10 mouse cellular contexts compared by ENCODE assay signal in the genomic region with DNA sequence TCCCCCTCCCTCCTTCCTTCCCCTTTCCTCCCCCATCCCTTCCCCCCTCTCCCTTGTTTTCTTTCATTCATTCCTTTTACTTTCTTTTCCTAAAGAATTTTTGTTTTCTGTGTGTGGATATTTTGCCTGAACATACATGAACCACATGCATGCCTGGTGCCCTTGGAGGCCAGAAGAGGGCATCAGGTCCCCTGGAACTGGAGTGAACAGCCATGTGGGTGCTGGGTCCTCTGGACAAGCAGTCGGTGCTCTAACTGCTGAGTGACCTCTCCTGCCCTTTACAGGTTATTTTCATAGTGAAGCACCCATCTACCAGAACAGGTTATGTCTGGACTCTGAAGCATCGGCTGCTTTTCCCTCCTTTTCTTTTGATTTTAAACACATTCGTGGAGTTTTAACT. TPM values are rescaled to one million over a fixed set of nuclear protein-coding genes. Genes with fewer than 3 reads are reported as not detected.
DNase-seq lines count a peak whose midpoint lies in the region; ATAC-seq and TF ChIP-seq lines count a peak whose summit lies in the region.
"Had no signal": no experiment of that assay in that cellular context is flagged by ENCODE, and none has a peak within 500 bp of the region (broad histone marks: within the 10 kb centered on the region; RNA-seq: fewer than 3 reads in every experiment).

No protein-coding gene starts in this region.

- no peaks in the 10 kb centered on the region for H3K27me3 ChIP-seq in heart, postnatal 0 days (ENCODE audit: control insufficient read depth, insufficient read depth, low read length)
- H3K27me3 ChIP-seq in hindbrain, embryonic 14.5 days (ENCODE audit: control insufficient read depth, insufficient read depth, low read length), result no peaks in the 10 kb centered on the region
- H3K27me3 ChIP-seq: kidney, embryonic 15.5 days; liver, embryonic 13.5 days had no signal

- peak; percentile 50 for TF ChIP-seq CTCF in heart, postnatal 0 days (IDR thresholded peaks at IDR 0.05; ENCODE audit: low read depth)
- peak; percentile 18; the same call in 1 of the 2 replicates for TF ChIP-seq CTCF in brain, embryonic 14.5 days (IDR thresholded peaks at IDR 0.05; ENCODE audit: borderline replicate concordance, extremely low read depth, insufficient read depth, insufficient read length)

- no peak for TF ChIP-seq POLR2A in brain, embryonic 14.5 days (IDR thresholded peaks at IDR 0.05; ENCODE audit: borderline replicate concordance, extremely low read depth, insufficient read depth, insufficient read length, poor library complexity, severe bottlenecking)

- WGBS in heart, postnatal 0 days, result 43% methylated on average over 3 of the region's 3 CpGs
- WGBS in hindbrain, embryonic 14.5 days, result 45% methylated on average over 3 of the region's 3 CpGs

- no peaks in the 10 kb centered on the region for H3K4me1 ChIP-seq in heart, postnatal 0 days (ENCODE audit: control insufficient read depth, insufficient read depth)
- H3K4me1 ChIP-seq in hindbrain, embryonic 14.5 days (replicated peaks; ENCODE audit: control insufficient read depth, insufficient read depth, low read length), result no peaks in the 10 kb centered on the region

- ATAC-seq in heart, postnatal 0 days (ENCODE audit: insufficient read depth, low read depth), result peak; percentile 75; the same call in 1 of the 2 replicates
- ATAC-seq in frontal cortex, adult (ENCODE audit: low TSS enrichment), result no peak
- no peak for ATAC-seq in hindbrain, embryonic 14.5 days (ENCODE audit: low FRiP score)

- no peak overlapping the region for H3K4me3 ChIP-seq in heart, postnatal 0 days (ENCODE audit: low read depth, low read length)
- no peak overlapping the region for H3K4me3 ChIP-seq in hindbrain, embryonic 14.5 days (replicated peaks; ENCODE audit: low read length)
- H3K4me3 ChIP-seq: kidney, embryonic 15.5 days; liver, embryonic 13.5 days had no signal

- H3K4me2 ChIP-seq in heart, postnatal 0 days (ENCODE audit: low read depth, low read length), result no peak overlapping the region
- no peak overlapping the region for H3K4me2 ChIP-seq in hindbrain, embryonic 14.5 days (replicated peaks)
- H3K4me2 ChIP-seq: kidney, embryonic 15.5 days; liver, embryonic 13.5 days had no signal

- H3K27ac ChIP-seq in heart, postnatal 0 days (ENCODE audit: low read depth), result no peak overlapping the region; the same call in 1 of the 2 replicates
- H3K27ac ChIP-seq in hindbrain, embryonic 14.5 days, result no peak overlapping the region
- H3K27ac ChIP-seq: kidney, embryonic 15.5 days; liver, embryonic 13.5 days had no signal

- no peaks in the 10 kb centered on the region for H3K9me3 ChIP-seq in heart, postnatal 0 days (replicated peaks; ENCODE audit: control insufficient read depth, low read length)
- no peaks in the 10 kb centered on the region for H3K9me3 ChIP-seq in hindbrain, embryonic 14.5 days (ENCODE audit: control insufficient read depth, low read length)
- H3K9me3 ChIP-seq: kidney, embryonic 15.5 days; liver, embryonic 13.5 days had no signal

- H3K36me3 ChIP-seq in heart, postnatal 0 days (replicated peaks; ENCODE audit: control insufficient read depth, insufficient read depth, low read length), result no peaks in the 10 kb centered on the region
- no peaks in the 10 kb centered on the region for H3K36me3 ChIP-seq in hindbrain, embryonic 14.5 days (replicated peaks; ENCODE audit: control insufficient read depth, insufficient read depth)
- H3K36me3 ChIP-seq: kidney, embryonic 15.5 days; liver, embryonic 13.5 days had no signal

- H3K9ac ChIP-seq in heart, postnatal 0 days (replicated peaks; ENCODE audit: low read depth, low read length), result no peak overlapping the region
- H3K9ac ChIP-seq in hindbrain, embryonic 14.5 days, result no peak overlapping the region
- H3K9ac ChIP-seq: kidney, embryonic 15.5 days; liver, embryonic 13.5 days had no signal

- no peak for TF ChIP-seq EP300 in heart, postnatal 0 days (IDR thresholded peaks at IDR 0.05; ENCODE audit: low read depth)

- DNase-seq in heart, postnatal 0 days (ENCODE audit: low spot score), result peak; percentile 35
- DNase-seq in heart, adult 8-10 months (ENCODE audit: low spot score), result no peak
- peak; percentile 15 to 21 for DNase-seq in B cell, adult 2 months
- no peak for DNase-seq in brain, embryonic 14.5 days (ENCODE audit: low read depth)
- DNase-seq in naive thymus-derived CD4-positive, alpha-beta T cell, adult 2 months (ENCODE audit: low read depth), result peak; percentile 63
- DNase-seq in spleen, adult 12 weeks (ENCODE audit: low spot score), result no peak
- DNase-seq in hindbrain, embryonic 14.5 days (ENCODE audit: low spot score), result no peak
- DNase-seq: liver, embryonic 13.5 days had no signal

RNA-seq across cellular contexts. Expression of a gene that starts 34.1 kb away (rescaled TPM):
- 68.0 and 77.5 TPM in 2 replicates for total RNA-seq in heart, postnatal 0 days (2014; rRNA removed; ENCODE audit: low replicate concordance)
- 48.8 and 53.3 TPM in 2 replicates for polyA plus RNA-seq in heart, postnatal 0 days (2015; fragmentation: Nextera tagmentation; extraction: Ambion mirVana)
- total RNA-seq in heart, adult 8-10 months (2022), result 10 to 100 TPM; 53.3 to 55.1 (median 54.5) TPM
- 107 and 115 TPM in 2 replicates for polyA plus RNA-seq in brain, embryonic 14.5 days (2012; rRNA removed)
- polyA plus RNA-seq in hindbrain, embryonic 14.5 days (2014; fragmentation: Nextera tagmentation; extraction: Ambion mirVana), result 165 and 180 TPM in 2 replicates

Comparison
In these comparisons a context has a peak if more than half of its experiments do, and no peak if none do; other contexts are left out.
1. DNase-seq: peak in heart, postnatal 0 days (single experiment), B cell, adult 2 months (2 of 2) and naive thymus-derived CD4-positive, alpha-beta T cell, adult 2 months (single experiment); none in heart, adult 8-10 months (single experiment), brain, embryonic 14.5 days (single experiment), spleen, adult 12 weeks (single experiment) and hindbrain, embryonic 14.5 days (single experiment).